ENCODE assay signal across 38 mouse cellular contexts in the genomic region with DNA sequence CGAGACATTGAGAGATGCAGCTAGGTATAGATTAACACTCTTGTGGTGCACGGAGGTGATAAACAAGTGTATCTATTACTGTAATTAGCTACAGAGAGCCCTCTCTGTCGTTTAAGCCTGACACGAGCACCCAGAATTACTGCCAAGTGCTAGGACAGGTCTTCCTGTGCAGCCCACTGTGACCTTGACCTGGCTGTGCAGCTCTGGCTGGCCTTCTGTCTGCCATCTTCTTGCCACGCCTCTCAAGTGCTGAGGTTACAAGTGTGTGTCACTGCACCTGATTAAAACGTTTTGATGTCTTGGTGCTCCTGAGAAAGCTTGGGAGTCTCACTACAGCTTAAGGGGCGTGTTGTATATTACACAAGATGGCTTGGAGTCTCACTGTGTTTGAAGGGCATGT. TPM values are rescaled to one million over a fixed set of nuclear protein-coding genes. Genes with fewer than 3 reads are reported as not detected.
A peak's percentile ranks its signal among the peaks of the same experiment; 100 is the strongest.
DNase-seq lines count a peak whose midpoint lies in the region; ATAC-seq and TF ChIP-seq lines count a peak whose summit lies in the region.
"Had no signal": no experiment of that assay in that cellular context is flagged by ENCODE, and none has a peak within 500 bp of the region (broad histone marks: within the 10 kb centered on the region; RNA-seq: fewer than 3 reads in every experiment).

No protein-coding gene starts in this region.

- H3K9ac ChIP-seq in liver, embryonic 11.5 days (ENCODE audit: low read depth, low read length) = no peak overlapping the region
- H3K9ac ChIP-seq in liver, embryonic 15.5 days = no peak overlapping the region
- H3K9ac ChIP-seq in forebrain, embryonic 11.5 days (ENCODE audit: low read length) = no peak overlapping the region
- H3K9ac ChIP-seq: forebrain, embryonic 15.5 days; hindbrain, embryonic 13.5 days; midbrain, embryonic 15.5 days had no signal

- H3K4me2 ChIP-seq in liver, embryonic 11.5 days = peak overlapping the region; percentile 42
- peak overlapping the region; percentile 50 for H3K4me2 ChIP-seq in liver, embryonic 15.5 days
- H3K4me2 ChIP-seq in myocyte (ENCODE audit: low read depth) = no peak overlapping the region
- H3K4me2 ChIP-seq in forebrain, embryonic 11.5 days (ENCODE audit: low read depth, low read length, severe bottlenecking) = no peak overlapping the region
- H3K4me2 ChIP-seq: forebrain, embryonic 15.5 days; hindbrain, embryonic 13.5 days; midbrain, embryonic 15.5 days had no signal

- WGBS in liver, embryonic 11.5 days = 54% methylated on average over 7 of the region's 7 CpGs
- 29% methylated on average over 7 of the region's 7 CpGs for WGBS in liver, embryonic 15.5 days (ENCODE audit: insufficient replicate concordance)
- 84% methylated on average over 7 of the region's 7 CpGs for WGBS in forebrain, embryonic 11.5 days

- peaks cover 25% of the 10 kb centered on the region for H3K36me3 ChIP-seq in liver, embryonic 11.5 days (ENCODE audit: control insufficient read depth, insufficient read depth, low read length)
- peaks cover 51% of the 10 kb centered on the region for H3K36me3 ChIP-seq in liver, embryonic 15.5 days (replicated peaks)
- H3K36me3 ChIP-seq in myocyte (ENCODE audit: control insufficient read depth, insufficient read depth) = peaks cover 26% of the 10 kb centered on the region
- H3K36me3 ChIP-seq in forebrain, embryonic 11.5 days (ENCODE audit: control insufficient read depth, insufficient read depth, low read length) = no peaks in the 10 kb centered on the region; the same call in 1 of the 2 replicates

- DNase-seq in adrenal gland, postnatal 14 days = peak; percentile 38
- DNase-seq in adrenal gland, postnatal 4 days (ENCODE audit: low spot score in 2 of 2) = no peak
- DNase-seq in liver, embryonic 11.5 days (ENCODE audit: low spot score) = no peak
- no peak for DNase-seq in liver
- DNase-seq in adrenal gland, postnatal 25 days = no peak
- no peak for DNase-seq in forebrain, embryonic 11.5 days (ENCODE audit: low spot score)
- DNase-seq: cerebellum, adult 9-10 months; cerebellum, postnatal 36 days; heart, adult 2 months; heart, postnatal 36 days; kidney, adult 8-10 months; kidney, postnatal 14 days; layer of hippocampus, adult 9-11 months; spleen, adult 18-20 months had no signal

- ATAC-seq in liver, embryonic 11.5 days (replicated peaks; ENCODE audit: low FRiP score) = peak; percentile 47
- ATAC-seq in liver, embryonic 15.5 days (ENCODE audit: insufficient read depth) = peak; percentile 50
- no peak for ATAC-seq in forebrain, embryonic 11.5 days (replicated peaks; ENCODE audit: low FRiP score)
- ATAC-seq: forebrain, embryonic 15.5 days; lung, postnatal 0 days; midbrain, embryonic 15.5 days had no signal

- no peak overlapping the region for H3ac ChIP-seq in myocyte (ENCODE audit: control insufficient read depth, insufficient read length)

- H3K27ac ChIP-seq in liver, embryonic 11.5 days (ENCODE audit: low read depth, low read length) = peak overlapping the region; percentile 76
- H3K27ac ChIP-seq in liver, embryonic 15.5 days (replicated peaks) = peak overlapping the region; percentile 73
- no peak overlapping the region for H3K27ac ChIP-seq in forebrain, embryonic 11.5 days (ENCODE audit: low read depth, low read length)
- H3K27ac ChIP-seq: forebrain, embryonic 15.5 days; heart, adult 2 months; hindbrain, embryonic 13.5 days; macrophage; midbrain, embryonic 10.5 days; midbrain, embryonic 15.5 days had no signal

- H3K9me3 ChIP-seq in liver, embryonic 11.5 days (ENCODE audit: control insufficient read depth, low read length) = no peaks in the 10 kb centered on the region
- no peaks in the 10 kb centered on the region for H3K9me3 ChIP-seq in liver, embryonic 15.5 days (replicated peaks)
- H3K9me3 ChIP-seq in forebrain, embryonic 11.5 days (ENCODE audit: control insufficient read depth, low read length) = no peaks in the 10 kb centered on the region
- H3K9me3 ChIP-seq: forebrain, embryonic 15.5 days; hindbrain, embryonic 13.5 days; midbrain, embryonic 10.5 days; midbrain, embryonic 15.5 days had no signal

- no peaks in the 10 kb centered on the region for H3K79me2 ChIP-seq in myocyte (ENCODE audit: control insufficient read depth, insufficient read depth)

- H3K4me1 ChIP-seq in liver, embryonic 11.5 days (replicated peaks; ENCODE audit: control insufficient read depth, insufficient read depth, low read length) = peaks cover 35% of the 10 kb centered on the region
- H3K4me1 ChIP-seq in liver, embryonic 15.5 days (replicated peaks) = peaks cover 51% of the 10 kb centered on the region
- H3K4me1 ChIP-seq in forebrain, embryonic 11.5 days (replicated peaks; ENCODE audit: control insufficient read depth, insufficient read depth, low read length) = no peaks in the 10 kb centered on the region
- H3K4me1 ChIP-seq: forebrain, embryonic 15.5 days; midbrain, embryonic 15.5 days had no signal

- H3K4me3 ChIP-seq in liver, embryonic 11.5 days (ENCODE audit: low read depth, low read length) = no peak overlapping the region
- no peak overlapping the region for H3K4me3 ChIP-seq in liver, embryonic 15.5 days (replicated peaks)
- H3K4me3 ChIP-seq in myocyte = no peak overlapping the region
- H3K4me3 ChIP-seq in forebrain, embryonic 11.5 days (ENCODE audit: low read depth, low read length) = no peak overlapping the region
- H3K4me3 ChIP-seq: forebrain, embryonic 15.5 days; heart, adult 2 months; hindbrain, embryonic 13.5 days; midbrain, embryonic 10.5 days; midbrain, embryonic 15.5 days had no signal

- no peak for TF ChIP-seq POLR2A in myocyte (IDR thresholded peaks at IDR 0.05; ENCODE audit: insufficient read length, low read depth)

- H3K27me3 ChIP-seq in liver, embryonic 11.5 days (replicated peaks; ENCODE audit: control insufficient read depth, insufficient read depth, low read length) = no peaks in the 10 kb centered on the region
- H3K27me3 ChIP-seq in liver, embryonic 15.5 days = no peaks in the 10 kb centered on the region
- H3K27me3 ChIP-seq in myocyte (ENCODE audit: control insufficient read depth, insufficient read depth, insufficient read length) = no peaks in the 10 kb centered on the region
- H3K27me3 ChIP-seq in forebrain, embryonic 11.5 days (ENCODE audit: control insufficient read depth, insufficient read depth, low read length) = no peaks in the 10 kb centered on the region
- H3K27me3 ChIP-seq: CH12.LX; forebrain, embryonic 15.5 days; hindbrain, embryonic 13.5 days; midbrain, embryonic 15.5 days had no signal

TF ChIP-seq in myocyte, 11 proteins besides CTCF, POLR2A, EP300 and RAD21:
- TF ChIP-seq POLR2AphosphoS2 (IDR thresholded peaks at IDR 0.05; ENCODE audit: insufficient read length, low read depth) (peak; percentile 62), SRF (IDR thresholded peaks at IDR 0.05; ENCODE audit: control insufficient read depth, insufficient read length, low read depth) (no peak)

RNA-seq across cellular contexts. Expression of gene Higd1c, which starts 26.7 kb away (rescaled TPM):
- total RNA-seq in adrenal gland, postnatal 14 days (2021) = 0.83 TPM in 1 of 2 replicates, not detected in the other
- under 1 TPM; 0.73 to 0.79 TPM for total RNA-seq in adrenal gland, postnatal 4 days (2021)
- not detected in 2 replicates for polyA plus RNA-seq in liver, embryonic 11.5 days (2014; fragmentation: Nextera tagmentation; extraction: Ambion mirVana)
- not detected in 2 replicates for polyA plus RNA-seq in liver, embryonic 15.5 days (2015; fragmentation: Nextera tagmentation; extraction: Ambion mirVana)
- polyA plus RNA-seq in myocyte (2012; fragmentation: generic; extraction: Trizol) = not detected
- total RNA-seq in adrenal gland, postnatal 25 days (2021) = 1.2 TPM in 1 of 2 replicates, not detected in the other
- not detected in 2 replicates for polyA plus RNA-seq in forebrain, embryonic 11.5 days (2014; fragmentation: Nextera tagmentation; extraction: Ambion mirVana)
- total RNA-seq: adrenal gland, postnatal 36 days; CH12.LX; ES-E14; gastrocnemius, adult 18-20 months; gastrocnemius, postnatal 4 days; heart, adult 2 months; heart, postnatal 36 days; left cerebral cortex, postnatal 14 days; liver, adult 2 months; neutrophil, adult 5-6 weeks had no signal
- polyA plus RNA-seq: C2C12; embryonic facial prominence, embryonic 11.5 days; forebrain, embryonic 15.5 days; frontal cortex, adult 2 months; heart, adult 2 months; heart, embryonic 16.5 days; hindbrain, embryonic 13.5 days; intestine, embryonic 16.5 days; limb, embryonic 11.5 days; liver, adult 2 months; lung, postnatal 0 days; macrophage; midbrain, embryonic 10.5 days; midbrain, embryonic 15.5 days; neural tube, embryonic 11.5 days; testis, adult 2 months had no signal

RNA-seq across cellular contexts. Expression of gene Gm5475, which starts 30.9 kb away (rescaled TPM):
- total RNA-seq in adrenal gland, postnatal 14 days (2021) = 0.19 TPM in 2 replicates
- under 1 TPM; 0.23 to 0.59 TPM for total RNA-seq in adrenal gland, postnatal 4 days (2021)
- polyA plus RNA-seq in liver, embryonic 11.5 days (2014; fragmentation: Nextera tagmentation; extraction: Ambion mirVana) = 0.10 TPM in 1 of 2 replicates, not detected in the other
- polyA plus RNA-seq in liver, embryonic 15.5 days (2015; fragmentation: Nextera tagmentation; extraction: Ambion mirVana) = 0.05 TPM in 2 replicates
- 0.05 TPM for polyA plus RNA-seq in myocyte (2012; fragmentation: generic; extraction: Trizol)
- total RNA-seq in adrenal gland, postnatal 25 days (2021) = not detected in 2 replicates
- not detected in 2 replicates for polyA plus RNA-seq in forebrain, embryonic 11.5 days (2014; fragmentation: Nextera tagmentation; extraction: Ambion mirVana)
- total RNA-seq: adrenal gland, postnatal 36 days; CH12.LX; ES-E14; gastrocnemius, postnatal 4 days; heart, adult 2 months; heart, postnatal 36 days; liver, adult 2 months; neutrophil, adult 5-6 weeks had no signal
- polyA plus RNA-seq: heart, adult 2 months; heart, embryonic 16.5 days; limb, embryonic 11.5 days; liver, adult 2 months; macrophage had no signal

RNA-seq across cellular contexts. Expression of gene Slc11a2, which starts 33.8 kb away (rescaled TPM):
- total RNA-seq in adrenal gland, postnatal 14 days (2021) = 95.8 and 102 TPM in 2 replicates
- total RNA-seq in adrenal gland, postnatal 4 days (2021) = 10 to 100 TPM; 73.1 to 89.5 TPM
- 51.2 and 55.4 TPM in 2 replicates for polyA plus RNA-seq in liver, embryonic 11.5 days (2014; fragmentation: Nextera tagmentation; extraction: Ambion mirVana)
- polyA plus RNA-seq in liver, embryonic 15.5 days (2015; fragmentation: Nextera tagmentation; extraction: Ambion mirVana) = 39.7 and 43.9 TPM in 2 replicates
- 48.2 TPM for polyA plus RNA-seq in myocyte (2012; fragmentation: generic; extraction: Trizol)
- total RNA-seq in adrenal gland, postnatal 25 days (2021) = 105 and 111 TPM in 2 replicates
- polyA plus RNA-seq in forebrain, embryonic 11.5 days (2014; fragmentation: Nextera tagmentation; extraction: Ambion mirVana) = 18.0 and 23.2 TPM in 2 replicates

RNA-seq across cellular contexts. Expression of gene Mettl7a2, which starts 38.1 kb away (rescaled TPM):
- 1.5 and 2.2 TPM in 2 replicates for total RNA-seq in adrenal gland, postnatal 14 days (2021)
- under 1 TPM; 0.40 to 0.73 TPM for total RNA-seq in adrenal gland, postnatal 4 days (2021)
- not detected in 2 replicates for polyA plus RNA-seq in liver, embryonic 11.5 days (2014; fragmentation: Nextera tagmentation; extraction: Ambion mirVana)
- polyA plus RNA-seq in liver, embryonic 15.5 days (2015; fragmentation: Nextera tagmentation; extraction: Ambion mirVana) = not detected in 2 replicates
- polyA plus RNA-seq in myocyte (2012; fragmentation: generic; extraction: Trizol) = not detected
- 1.0 and 2.4 TPM in 2 replicates for total RNA-seq in adrenal gland, postnatal 25 days (2021)
- polyA plus RNA-seq in forebrain, embryonic 11.5 days (2014; fragmentation: Nextera tagmentation; extraction: Ambion mirVana) = not detected in 2 replicates
- total RNA-seq: CH12.LX; liver, adult 2 months; neutrophil, adult 5-6 weeks had no signal
- polyA plus RNA-seq: C2C12; embryonic facial prominence, embryonic 11.5 days; forebrain, embryonic 15.5 days; frontal cortex, adult 2 months; heart, adult 2 months; heart, embryonic 16.5 days; hindbrain, embryonic 13.5 days; intestine, embryonic 16.5 days; limb, embryonic 11.5 days; macrophage; midbrain, embryonic 10.5 days; midbrain, embryonic 15.5 days; testis, adult 2 months had no signal

RNA-seq across cellular contexts. Expression of gene Methig1, which starts 38.1 kb away (rescaled TPM):
- 0.68 and 0.78 TPM in 2 replicates for total RNA-seq in adrenal gland, postnatal 14 days (2021)
- total RNA-seq in adrenal gland, postnatal 4 days (2021) = 1 to 10 TPM in 1 of 2 experiments, under 1 TPM in 1; 0.90 to 1.2 TPM
- not detected in 2 replicates for polyA plus RNA-seq in liver, embryonic 11.5 days (2014; fragmentation: Nextera tagmentation; extraction: Ambion mirVana)
- 0.17 and 0.25 TPM in 2 replicates for polyA plus RNA-seq in liver, embryonic 15.5 days (2015; fragmentation: Nextera tagmentation; extraction: Ambion mirVana)
- polyA plus RNA-seq in myocyte (2012; fragmentation: generic; extraction: Trizol) = not detected
- 0.64 TPM in 1 of 2 replicates, not detected in the other for total RNA-seq in adrenal gland, postnatal 25 days (2021)
- not detected in 2 replicates for polyA plus RNA-seq in forebrain, embryonic 11.5 days (2014; fragmentation: Nextera tagmentation; extraction: Ambion mirVana)
- total RNA-seq: CH12.LX; gastrocnemius, adult 18-20 months; gastrocnemius, postnatal 4 days; heart, postnatal 36 days; left cerebral cortex, postnatal 14 days; liver, adult 2 months; neutrophil, adult 5-6 weeks had no signal
- polyA plus RNA-seq: C2C12; forebrain, embryonic 15.5 days; frontal cortex, adult 2 months; heart, adult 2 months; heart, embryonic 16.5 days; intestine, embryonic 16.5 days; limb, embryonic 11.5 days; lung, postnatal 0 days; macrophage; midbrain, embryonic 10.5 days; neural tube, embryonic 11.5 days; testis, adult 2 months had no signal

Comparison
In these comparisons a context has a peak if more than half of its experiments do, and no peak if none do; other contexts are left out.
1. H3K4me2 ChIP-seq: peak in liver, embryonic 11.5 days (single experiment) and liver, embryonic 15.5 days (single experiment); none in myocyte (single experiment) and forebrain, embryonic 11.5 days (single experiment).